Mouse (Mus musculus) left cerebral cortex, adult 2 months (tissue): ENCODE results near the gene Olfr1392. TPM values are rescaled to one million over a fixed set of nuclear protein-coding genes. Genes with fewer than 3 reads are reported as not detected.

Source experiments
- DNase-seq, 2 experiments: peaks; one replicate each; pipeline ENCODE4 v3.0.0; 2021 to 2022; ENCODE audit warnings: low spot score in 2 of 2, mixed read lengths in 1 of 2; ENCODE audit errors: extremely low spot score in 1 of 2
- H3K27ac ChIP-seq: fragments of 200-600 bp; 2 replicates; pipeline ENCODE4 v1.8.1; 2022
- H3K4me3 ChIP-seq: fragments of 200-600 bp; 2 replicates; pipeline ENCODE4 v1.8.1; 2022
- CTCF ChIP-seq: fragments of 200-600 bp; IDR thresholded peaks from 2 replicates; pipeline ENCODE4 v1.8.1; 2022; ENCODE audit warnings: antibody characterized with exemption, mild to moderate bottlenecking, moderate library complexity
- intact Hi-C: fragments of 180-260 bp; cut with DNase I; formaldehyde crosslinking; loops from one replicate; pipeline ENCODE4 v1.15.1; 2025
- total RNA-seq, 2 experiments: library from RNA; stranded (reverse); gene quantifications; 2 replicates each; pipeline ENCODE4 v1.2.3; 2021

Gene Olfr1392
- total RNA-seq, 2 experiments from 2014 or later, result not detected

DNA sequence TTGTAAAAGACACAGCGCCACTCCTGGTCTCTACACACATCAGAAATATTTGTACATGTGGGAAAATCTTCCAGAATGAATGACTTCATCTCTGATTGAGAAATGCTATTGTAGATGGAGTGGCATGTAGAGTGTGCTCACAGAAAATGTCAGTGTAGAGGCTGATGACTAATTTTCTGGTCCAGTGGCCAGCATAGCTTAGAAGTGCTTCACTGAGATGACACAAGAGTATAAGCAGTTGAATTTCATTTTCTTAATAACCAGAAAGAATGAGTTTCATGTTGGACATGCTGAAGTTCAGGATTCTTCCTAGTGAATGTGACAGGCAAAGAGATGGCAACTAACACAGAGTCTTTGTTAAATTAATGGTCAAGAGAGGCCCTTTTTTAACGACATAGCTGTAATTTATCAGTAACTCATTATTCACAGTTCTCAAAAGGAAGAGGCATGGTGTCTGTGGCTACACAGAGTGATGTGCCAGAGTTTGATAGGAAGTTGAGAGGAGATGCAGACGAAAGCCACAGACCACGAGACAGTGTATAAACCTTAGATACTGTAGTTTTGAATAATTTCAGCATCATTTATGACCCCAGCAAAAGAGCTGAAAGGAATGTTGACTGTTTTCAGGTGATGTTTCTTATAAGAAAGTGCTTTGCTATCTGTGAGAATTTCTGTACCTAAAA is 52.2 kb downstream of the Olfr1392 start:
- H3K4me3 ChIP-seq, result no peak overlapping the region
- DNase-seq, result no peak
- no peak for TF ChIP-seq CTCF
- H3K27ac ChIP-seq, result no peak overlapping the region
- intact Hi-C loops, result loop anchor here (5.0 kb wide), 1 partner anchor 45 kb away; no protein-coding TSS in a partner anchor

Other genes with a start within 250 kb of the Olfr1392 start
- gene 9930111J21Rik2, start 234.0 kb upstream of the Olfr1392 start, total RNA-seq, result 1 to 10 TPM; 1.6 to 1.8 TPM
- gene Tgtp2, start 221.1 kb upstream of the Olfr1392 start, total RNA-seq, result under 1 TPM in 1 of 2 experiments, not detected in 1; 0.50 TPM
- under 1 TPM; 0.45 to 0.68 TPM for gene Ifi47, start 208.7 kb upstream of the Olfr1392 start, total RNA-seq
- gene Olfr1396, start 170.4 kb upstream of the Olfr1392 start, total RNA-seq, result not detected
- not detected for gene Olfr1395, start 143.0 kb upstream of the Olfr1392 start, total RNA-seq
- not detected for gene Olfr1394, start 130.9 kb upstream of the Olfr1392 start, total RNA-seq
- gene Btnl9, start 98.1 kb upstream of the Olfr1392 start, total RNA-seq, result not detected
- gene Zfp62, start 82.0 kb upstream of the Olfr1392 start, total RNA-seq, result 10 to 100 TPM; 53.1 to 58.1 TPM
- 10 to 100 TPM; 64.4 to 77.0 TPM for gene Mgat1, start 41.1 kb upstream of the Olfr1392 start, total RNA-seq
- under 1 TPM; 0.11 to 0.33 TPM for gene Olfr1393, start 7.0 kb upstream of the Olfr1392 start, total RNA-seq
- gene Olfr10, start 19.5 kb downstream of the Olfr1392 start, total RNA-seq, result not detected
- gene Olfr1391, start 37.5 kb downstream of the Olfr1392 start, total RNA-seq, result not detected
- not detected for gene Olfr1390, start 49.9 kb downstream of the Olfr1392 start, total RNA-seq
- gene Olfr1389, start 137.8 kb downstream of the Olfr1392 start, total RNA-seq, result not detected
- under 1 TPM; 0.34 to 0.63 TPM for gene Olfr1388, start 151.3 kb downstream of the Olfr1392 start, total RNA-seq
- gene Olfr1387, start 170.1 kb downstream of the Olfr1392 start, total RNA-seq, result not detected
- gene Olfr1386, start 179.8 kb downstream of the Olfr1392 start, total RNA-seq, result not detected
- under 1 TPM in 1 of 2 experiments, not detected in 1; 0.14 TPM for gene Olfr1385, start 203.8 kb downstream of the Olfr1392 start, total RNA-seq
- not detected for gene Olfr1384, start 221.4 kb downstream of the Olfr1392 start, total RNA-seq
- gene Olfr1383, start 234.4 kb downstream of the Olfr1392 start, total RNA-seq, result not detected
- not detected for gene Olfr1382, start 243.0 kb downstream of the Olfr1392 start, total RNA-seq